Mouse (Mus musculus): ENCODE data around the gene Arpp21. TPM values are rescaled to one million over a fixed set of nuclear protein-coding genes. Genes with fewer than 3 reads are reported as not detected.

Gene Arpp21
- polyA plus RNA-seq, 1 experiment, result not detected

DNA sequence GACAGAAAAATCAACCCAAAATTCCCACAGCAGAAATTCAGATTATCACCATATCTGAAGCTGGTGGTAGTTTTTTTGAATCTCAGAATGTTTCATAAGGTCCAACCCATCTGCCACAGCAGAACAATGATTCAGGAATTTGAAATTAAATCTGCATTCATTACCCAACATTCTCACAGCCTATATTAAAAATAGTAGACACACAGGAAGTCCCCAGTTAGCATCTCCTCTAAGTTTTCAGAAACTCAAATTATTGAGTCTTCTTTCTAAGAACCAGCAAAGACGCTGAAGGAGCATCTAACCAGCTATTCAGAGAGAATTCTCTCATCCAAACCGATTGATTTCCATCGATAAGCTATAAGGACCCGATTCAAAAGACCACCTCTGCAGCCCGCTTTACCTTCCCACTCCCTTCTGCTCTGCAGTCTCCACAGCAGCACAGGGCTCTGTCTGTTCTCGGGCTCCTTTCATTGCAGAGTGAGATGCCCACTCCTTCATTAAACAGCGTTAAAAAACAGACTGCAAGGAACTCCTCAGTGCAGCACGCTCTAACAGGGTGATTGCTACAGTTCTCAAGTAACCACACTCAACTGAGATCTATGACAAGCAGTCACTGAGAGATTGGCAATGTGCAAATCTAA is 3.7 kb downstream of the Arpp21 start:
- H3K4me1 ChIP-seq (ENCODE audit: control insufficient read depth, insufficient read depth, low read length), result no peaks in the 10 kb centered on the region
- TF ChIP-seq POLR2A (IDR thresholded peaks at IDR 0.05; ENCODE audit: borderline replicate concordance, low read depth, low read length), result no peak
- no peak for TF ChIP-seq CTCF (IDR thresholded peaks at IDR 0.05; ENCODE audit: low read depth, low read length)

DNA sequence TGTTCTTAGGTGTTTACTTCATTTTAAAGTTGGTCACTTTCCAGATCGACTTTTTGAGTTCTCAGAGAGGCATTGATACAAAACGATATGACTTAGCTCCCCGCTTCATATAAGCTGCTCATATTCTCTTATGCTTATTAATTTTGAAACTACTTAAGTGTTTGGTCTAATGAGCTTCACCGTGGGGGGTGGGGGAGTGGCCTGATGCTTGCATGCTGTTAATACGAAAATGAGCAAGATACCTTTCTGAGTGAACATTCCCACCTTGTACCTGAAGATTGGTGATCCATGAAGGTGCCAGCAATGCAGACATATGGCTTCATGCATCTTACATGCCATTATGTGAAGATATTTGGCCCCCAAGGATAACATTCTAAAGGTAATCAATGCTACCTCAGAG is 4.4 kb downstream of the Arpp21 start:
- H3K4me1 ChIP-seq (ENCODE audit: control insufficient read depth, insufficient read depth, low read length), result no peaks in the 10 kb centered on the region
- no peak overlapping the region for H3K4me3 ChIP-seq (ENCODE audit: insufficient read depth, low read length)
- no peak for TF ChIP-seq CTCF (IDR thresholded peaks at IDR 0.05; ENCODE audit: low read depth, low read length)
- TF ChIP-seq POLR2A (IDR thresholded peaks at IDR 0.05; ENCODE audit: borderline replicate concordance, low read depth, low read length), result no peak
- no peak overlapping the region for H3K27ac ChIP-seq (ENCODE audit: insufficient read depth, low read depth, low read length)

More for the DNA sequence above, 3.7 kb downstream of the Arpp21 start:
- Histone ChIP-seq H3K4me3 (ENCODE audit: insufficient read depth, low read length) (no peak overlapping the region), H3K27ac (ENCODE audit: insufficient read depth, low read depth, low read length) (no peak overlapping the region)

DNA sequence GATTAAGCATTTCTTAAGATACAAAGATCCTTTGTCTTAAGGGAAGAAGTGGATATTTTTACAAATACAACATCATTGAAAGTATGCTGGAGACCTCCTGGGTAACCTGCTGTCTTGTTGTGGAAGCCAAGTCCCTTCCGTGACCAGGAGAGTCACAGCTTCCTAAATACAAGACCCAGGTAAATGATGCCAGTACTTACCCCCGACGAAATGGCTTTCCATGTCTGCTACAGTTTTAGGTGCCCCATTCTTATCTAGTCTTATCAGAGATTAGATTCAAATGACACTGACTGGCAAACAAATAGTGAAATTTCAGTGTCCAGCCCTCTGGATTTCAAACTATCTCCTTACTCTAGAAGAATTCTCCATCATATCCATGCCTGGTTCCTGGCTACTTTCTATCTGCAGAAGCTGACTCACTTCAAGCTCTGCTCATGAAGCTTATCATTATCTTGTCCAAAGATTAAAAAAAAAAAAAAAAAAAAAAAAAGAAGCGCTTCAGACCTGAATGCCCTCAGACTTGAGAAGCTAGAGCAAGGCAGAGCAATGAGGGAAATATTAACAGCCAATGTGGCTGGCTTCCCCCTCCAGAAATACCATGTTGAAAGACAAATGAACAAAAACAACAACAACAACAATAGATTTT is 4.9 kb downstream of the Arpp21 start:
- H3K4me1 ChIP-seq (ENCODE audit: control insufficient read depth, insufficient read depth, low read length), result no peaks in the 10 kb centered on the region
- TF ChIP-seq POLR2A (IDR thresholded peaks at IDR 0.05; ENCODE audit: borderline replicate concordance, low read depth, low read length), result no peak
- no peak for TF ChIP-seq CTCF (IDR thresholded peaks at IDR 0.05; ENCODE audit: low read depth, low read length)
- H3K4me3 ChIP-seq (ENCODE audit: insufficient read depth, low read length), result no peak overlapping the region
- no peak overlapping the region for H3K27ac ChIP-seq (ENCODE audit: insufficient read depth, low read depth, low read length)

DNA sequence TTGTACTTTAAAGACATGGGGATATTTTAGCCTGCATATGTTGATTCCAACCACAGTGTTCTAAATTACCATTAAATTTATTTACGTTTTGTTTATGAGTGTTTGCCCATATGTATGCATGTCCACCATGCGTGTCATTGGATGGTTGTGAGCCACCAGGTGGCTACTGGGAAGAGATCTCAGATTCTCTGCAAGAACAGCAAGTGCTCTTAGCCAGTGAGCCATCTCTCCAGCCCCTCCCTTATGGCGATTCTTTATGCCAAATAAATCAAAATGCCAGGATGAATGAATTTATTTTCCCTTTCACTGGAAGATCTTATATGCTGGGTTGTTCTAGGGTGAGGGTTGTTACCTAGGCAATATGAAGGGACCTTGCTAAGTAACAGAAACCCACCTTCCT is 7.3 kb downstream of the Arpp21 start:
- TF ChIP-seq POLR2A (IDR thresholded peaks at IDR 0.05; ENCODE audit: borderline replicate concordance, low read depth, low read length), result no peak
- no peak for TF ChIP-seq CTCF (IDR thresholded peaks at IDR 0.05; ENCODE audit: low read depth, low read length)
- no peaks in the 10 kb centered on the region for H3K4me1 ChIP-seq (ENCODE audit: control insufficient read depth, insufficient read depth, low read length)

DNA sequence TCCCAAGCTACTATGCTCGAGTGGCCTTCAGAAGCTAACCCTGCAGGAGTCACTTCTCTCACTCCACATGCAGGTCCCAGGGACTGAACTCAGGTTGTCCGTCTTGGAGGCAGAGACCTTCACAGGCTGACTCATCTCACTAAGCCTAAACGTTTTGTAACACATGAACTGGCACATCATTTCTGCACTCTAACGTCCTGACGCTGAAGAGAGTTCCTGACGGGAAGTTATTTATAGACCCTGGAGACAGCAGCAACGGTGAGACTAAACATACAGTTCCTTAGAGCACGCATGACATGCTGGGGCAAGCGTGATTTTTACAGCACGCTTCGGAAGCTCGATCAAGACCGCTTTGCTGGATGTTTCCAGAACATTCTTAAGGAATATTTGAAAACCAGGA is 8.6 kb downstream of the Arpp21 start:
- Histone ChIP-seq H3K27ac (ENCODE audit: insufficient read depth, low read depth, low read length) (no peak overlapping the region), H3K4me3 (ENCODE audit: insufficient read depth, low read length) (no peak overlapping the region), H3K4me1 (ENCODE audit: control insufficient read depth, insufficient read depth, low read length) (no peaks in the 10 kb centered on the region)
- TF ChIP-seq CTCF (IDR thresholded peaks at IDR 0.05; ENCODE audit: low read depth, low read length) (no peak), POLR2A (IDR thresholded peaks at IDR 0.05; ENCODE audit: borderline replicate concordance, low read depth, low read length) (no peak)

More for the DNA sequence above, 7.3 kb downstream of the Arpp21 start:
- Histone ChIP-seq H3K4me3 (ENCODE audit: insufficient read depth, low read length) (no peak overlapping the region), H3K27ac (ENCODE audit: insufficient read depth, low read depth, low read length) (no peak overlapping the region)

DNA sequence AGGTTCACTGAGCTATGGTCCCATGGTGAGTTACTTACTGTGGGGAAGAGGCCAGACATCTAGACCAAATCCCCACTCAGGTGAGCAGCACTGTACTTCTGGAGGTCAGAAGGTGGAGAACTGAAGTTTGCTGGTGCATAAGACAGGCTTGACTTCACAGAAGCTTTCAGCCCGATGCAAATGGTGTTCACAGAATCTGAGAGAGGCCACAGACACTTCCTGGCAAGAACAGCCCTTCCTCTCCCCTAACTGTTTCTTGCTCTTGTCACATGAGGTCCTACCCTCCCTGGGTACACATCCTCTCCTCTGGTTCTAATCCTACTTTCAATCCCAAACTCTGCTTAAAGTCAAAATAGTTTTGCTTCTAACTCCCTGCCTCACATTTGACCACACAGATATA is 9.2 kb downstream of the Arpp21 start:
- Histone ChIP-seq H3K27ac (ENCODE audit: insufficient read depth, low read depth, low read length) (no peak overlapping the region), H3K4me1 (ENCODE audit: control insufficient read depth, insufficient read depth, low read length) (no peaks in the 10 kb centered on the region), H3K4me3 (ENCODE audit: insufficient read depth, low read length) (no peak overlapping the region)
- no peak for TF ChIP-seq CTCF (IDR thresholded peaks at IDR 0.05; ENCODE audit: low read depth, low read length)
- TF ChIP-seq POLR2A (IDR thresholded peaks at IDR 0.05; ENCODE audit: borderline replicate concordance, low read depth, low read length), result no peak

DNA sequence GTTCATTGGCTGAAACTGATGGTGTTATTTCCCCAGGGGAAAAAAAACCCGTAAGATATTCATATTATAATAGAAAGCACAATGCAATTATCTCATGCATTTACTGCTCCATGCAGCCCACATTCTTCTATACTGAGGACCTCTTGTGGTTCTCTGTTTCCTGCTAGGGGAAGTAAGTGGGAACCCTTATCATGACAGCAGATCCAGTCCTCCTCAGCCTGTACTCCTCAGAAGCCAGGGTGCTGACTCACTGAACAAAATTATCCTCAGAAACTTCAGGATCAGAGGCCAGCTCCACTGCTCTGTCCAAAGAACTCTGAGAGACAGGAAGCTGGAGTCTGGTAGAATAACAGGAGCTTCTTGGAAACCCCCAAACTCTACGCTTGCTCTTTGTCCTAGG is 10.7 kb downstream of the Arpp21 start:
- Histone ChIP-seq H3K4me1 (ENCODE audit: control insufficient read depth, insufficient read depth, low read length) (no peaks in the 10 kb centered on the region), H3K4me3 (ENCODE audit: insufficient read depth, low read length) (no peak overlapping the region), H3K27ac (ENCODE audit: insufficient read depth, low read depth, low read length) (no peak overlapping the region)
- TF ChIP-seq POLR2A (IDR thresholded peaks at IDR 0.05; ENCODE audit: borderline replicate concordance, low read depth, low read length) (no peak), CTCF (IDR thresholded peaks at IDR 0.05; ENCODE audit: low read depth, low read length) (no peak)

DNA sequence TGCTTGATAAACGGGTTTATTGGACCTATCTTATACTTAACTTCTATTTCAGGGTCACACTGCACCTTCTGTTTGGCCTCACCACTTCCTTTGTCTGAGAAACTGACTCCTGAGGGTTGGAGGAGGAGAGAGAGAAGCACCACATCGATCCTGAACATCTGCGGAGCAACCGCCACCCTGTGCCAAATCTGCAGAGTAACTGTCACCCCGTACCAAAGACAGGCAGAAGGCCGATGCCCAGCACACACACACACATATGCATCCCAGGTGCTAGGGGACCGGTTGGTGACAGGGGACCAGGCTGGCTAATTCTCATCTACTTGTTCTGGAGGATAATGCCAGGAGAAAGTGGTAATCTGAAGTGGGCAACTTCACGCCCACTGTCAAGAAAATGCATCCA is 16.4 kb downstream of the Arpp21 start:
- no peak overlapping the region for H3K27ac ChIP-seq (ENCODE audit: insufficient read depth, low read depth, low read length)
- H3K4me3 ChIP-seq (ENCODE audit: insufficient read depth, low read length), result no peak overlapping the region
- H3K4me1 ChIP-seq (ENCODE audit: control insufficient read depth, insufficient read depth, low read length), result no peaks in the 10 kb centered on the region
- TF ChIP-seq POLR2A (IDR thresholded peaks at IDR 0.05; ENCODE audit: borderline replicate concordance, low read depth, low read length), result no peak
- no peak for TF ChIP-seq CTCF (IDR thresholded peaks at IDR 0.05; ENCODE audit: low read depth, low read length)

DNA sequence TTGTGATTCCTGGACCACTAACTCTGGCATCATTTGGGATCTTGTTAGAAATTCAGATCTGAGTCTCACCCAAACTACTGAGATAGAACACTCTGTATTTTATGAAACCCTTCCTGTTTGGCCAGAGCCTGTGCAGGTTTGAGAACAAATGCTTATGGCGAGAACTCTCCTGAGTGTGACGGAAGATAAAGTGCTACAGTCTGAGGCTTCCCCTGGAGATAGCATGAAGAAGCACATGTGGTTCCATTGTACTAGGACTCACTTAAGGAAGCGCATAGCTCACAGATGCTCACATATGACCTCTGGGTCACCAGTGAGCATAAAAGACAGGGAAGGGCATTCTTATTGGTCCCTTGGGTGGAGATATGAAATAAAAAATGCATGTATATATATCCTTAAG is 17.5 kb downstream of the Arpp21 start:
- Histone ChIP-seq H3K4me1 (ENCODE audit: control insufficient read depth, insufficient read depth, low read length) (no peaks in the 10 kb centered on the region), H3K27ac (ENCODE audit: insufficient read depth, low read depth, low read length) (no peak overlapping the region), H3K4me3 (ENCODE audit: insufficient read depth, low read length) (no peak overlapping the region)
- TF ChIP-seq CTCF (IDR thresholded peaks at IDR 0.05; ENCODE audit: low read depth, low read length) (no peak), POLR2A (IDR thresholded peaks at IDR 0.05; ENCODE audit: borderline replicate concordance, low read depth, low read length) (no peak)

DNA sequence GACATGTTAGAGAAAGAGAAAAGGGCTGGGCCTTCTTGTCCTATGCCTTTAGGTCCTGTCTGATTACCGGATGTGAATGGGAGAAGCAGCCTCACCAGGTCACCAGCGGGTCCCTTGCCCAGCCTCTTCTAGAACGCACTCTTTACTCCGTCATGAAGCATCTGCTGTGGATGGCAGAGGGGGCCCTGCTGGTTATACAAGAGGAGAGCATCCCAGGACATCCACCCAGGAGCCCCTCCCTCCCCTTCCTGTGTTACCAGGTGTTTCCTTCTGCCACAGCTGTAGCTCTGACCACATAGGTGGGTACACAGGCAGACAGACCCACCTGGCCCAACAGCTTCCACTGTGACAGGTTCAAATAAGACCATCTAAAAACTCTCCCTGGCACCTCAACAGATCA is 18.6 kb downstream of the Arpp21 start:
- no peak overlapping the region for H3K27ac ChIP-seq (ENCODE audit: insufficient read depth, low read depth, low read length)
- H3K4me3 ChIP-seq (ENCODE audit: insufficient read depth, low read length), result no peak overlapping the region
- H3K4me1 ChIP-seq (ENCODE audit: control insufficient read depth, insufficient read depth, low read length), result no peaks in the 10 kb centered on the region
- TF ChIP-seq POLR2A (IDR thresholded peaks at IDR 0.05; ENCODE audit: borderline replicate concordance, low read depth, low read length), result no peak
- TF ChIP-seq CTCF (IDR thresholded peaks at IDR 0.05; ENCODE audit: low read depth, low read length), result no peak
